Mouse (Mus musculus) embryonic facial prominence, embryonic 14.5 days (tissue): ENCODE results near the gene Anxa2. TPM values are rescaled to one million over a fixed set of nuclear protein-coding genes. Genes with fewer than 3 reads are reported as not detected.

Experiments used
- ATAC-seq: fragments of 200-750 bp; cut with Nextera tagmentation; 2 replicates; pipeline ENCODE4 v1.8.0; 2017; ENCODE audit warnings: low read depth, moderate number of reproducible peaks, moderate TSS enrichment
- DNase-seq: peaks from one replicate; pipeline ENCODE4 v3.0.0-alpha.2; 2015; ENCODE audit warnings: low spot score
- H3K27ac ChIP-seq: fragments of 300-500 bp; sonication (generic); replicated peaks from 2 replicates; pipeline ENCODE4 v1.5.1; 2014; ENCODE audit warnings: low read depth, mild to moderate bottlenecking, low read length, moderate library complexity
- H3K27me3 ChIP-seq: fragments of 300-500 bp; sonication (generic); replicated peaks from 2 replicates; pipeline ENCODE4 v1.6.1; 2014; ENCODE audit warnings: low read length; ENCODE audit not compliant: control insufficient read depth, insufficient read depth
- H3K36me3 ChIP-seq: fragments of 300-500 bp; sonication (generic); 2 replicates; pipeline ENCODE4 v1.6.1; 2014; ENCODE audit warnings: low read length, mixed read lengths; ENCODE audit not compliant: control insufficient read depth, insufficient read depth
- H3K4me1 ChIP-seq: fragments of 300-500 bp; sonication (generic); 2 replicates; pipeline ENCODE4 v1.6.1; 2014; ENCODE audit warnings: antibody characterized with exemption, low read length; ENCODE audit not compliant: control insufficient read depth, insufficient read depth
- H3K4me2 ChIP-seq: fragments of 300-500 bp; sonication (generic); 2 replicates; pipeline ENCODE4 v1.6.1; 2014; ENCODE audit warnings: low read depth, mild to moderate bottlenecking, low read length, moderate library complexity, mixed read lengths
- H3K4me3 ChIP-seq: fragments of 300-500 bp; sonication (generic); 2 replicates; pipeline ENCODE4 v1.5.1; 2014; ENCODE audit warnings: low read depth, mild to moderate bottlenecking, low read length
- H3K9ac ChIP-seq: fragments of 300-500 bp; sonication (generic); 2 replicates; pipeline ENCODE4 v1.6.1; 2014; ENCODE audit warnings: low read depth, mild to moderate bottlenecking, low read length, moderate library complexity, mixed read lengths
- H3K9me3 ChIP-seq: fragments of 300-500 bp; sonication (generic); 2 replicates; pipeline ENCODE4 v1.6.1; 2016; ENCODE audit warnings: low read length; ENCODE audit not compliant: control insufficient read depth
- WGBS: fragments of 180-500 bp; shearing (Covaris S2); extraction: QIAGEN DNeasy Blood & Tissue Kit; methylation state at CpG from one replicate; pipeline ENCODE4 v1.1.7; 2014; 5-methylcytosine and 5-hydroxymethylcytosine counted together
- polyA plus RNA-seq: library from polyadenylated mRNA; unstranded; fragments of >200 nt; fragmentation: Nextera tagmentation; extraction: Ambion mirVana; gene quantifications from 2 replicates; pipeline ENCODE4 v1.2.1, GENCODE M21; 2014

The Anxa2 gene
- polyA plus RNA-seq, 1 experiment from 2014 or later = 1,330 TPM

DNA sequence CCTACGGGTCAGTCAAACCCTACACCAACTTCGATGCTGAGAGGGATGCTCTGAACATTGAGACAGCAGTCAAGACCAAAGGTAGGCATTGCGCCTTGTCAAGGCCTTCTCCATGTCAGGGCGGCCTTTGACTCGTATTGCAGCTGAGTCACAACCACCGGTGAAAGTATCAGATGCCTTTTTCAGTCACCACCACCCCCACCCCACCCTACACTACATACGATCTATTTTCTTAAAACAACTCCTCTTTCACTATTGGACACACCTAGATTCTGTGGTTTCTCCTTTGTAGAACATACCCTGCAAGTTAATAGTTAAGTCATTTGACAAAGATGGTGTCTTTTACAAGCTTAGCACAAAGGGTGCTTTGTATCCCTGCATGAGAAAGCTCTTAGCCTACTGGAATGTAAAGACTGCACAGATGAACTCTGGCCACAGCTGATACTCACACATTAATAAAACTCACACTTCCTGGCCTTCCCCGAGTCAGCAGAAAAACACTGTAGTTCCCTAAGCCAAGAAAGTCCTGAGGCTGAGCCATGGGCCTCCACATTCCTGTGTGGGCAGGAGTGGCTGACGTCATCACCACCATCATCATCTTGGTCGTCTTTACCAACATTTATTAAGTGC lies 14.0 kb downstream of the Anxa2 start:
- Histone ChIP-seq H3K4me2 (no peak overlapping the region), H3K9ac (0 out of 2 replicates have a peak overlapping the region, but pooled peaks have one; percentile 6), H3K4me3 (no peak overlapping the region), H3K27ac (peak overlapping the region; percentile 78), H3K36me3 (peaks cover 61% of the 10 kb centered on the region), H3K27me3 (no peaks in the 10 kb centered on the region), H3K4me1 (peaks cover 75% of the 10 kb centered on the region), H3K9me3 (no peaks in the 10 kb centered on the region)
- WGBS = 43% methylated on average over 10 of the region's 10 CpGs
- peak; percentile 82 for DNase-seq
- ATAC-seq = peak; percentile 28

DNA sequence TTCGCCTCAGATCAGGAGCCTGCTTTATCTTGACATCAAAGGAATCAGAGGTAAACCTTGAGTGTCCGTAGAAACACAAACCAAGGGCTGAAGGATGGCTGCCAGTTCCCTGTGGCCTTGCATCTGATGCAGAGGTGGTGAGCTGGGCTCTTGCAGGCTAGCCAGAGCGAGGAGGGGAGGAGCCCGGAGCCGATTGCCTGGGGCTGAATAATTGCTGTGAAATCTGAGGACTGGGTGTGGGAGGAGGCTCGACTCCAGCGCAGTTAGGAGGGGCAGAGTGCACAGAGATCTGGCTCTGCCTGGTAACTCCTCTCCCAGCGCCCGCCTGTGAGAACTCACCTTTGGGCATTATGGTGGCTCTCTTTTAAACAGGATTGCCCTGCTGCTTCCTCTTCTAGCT lies 15.6 kb downstream of the Anxa2 start:
- DNase-seq = peak; percentile 94
- WGBS = 8% methylated on average over 9 of the region's 9 CpGs
- Histone ChIP-seq H3K4me1 (peaks cover 86% of the 10 kb centered on the region), H3K9ac (peak overlapping the region; percentile 17; the same call in 1 of the 2 replicates), H3K27me3 (no peaks in the 10 kb centered on the region), H3K4me2 (peak overlapping the region; percentile 20), H3K4me3 (no peak overlapping the region), H3K27ac (peak overlapping the region; percentile 87), H3K36me3 (peaks cover 72% of the 10 kb centered on the region), H3K9me3 (no peaks in the 10 kb centered on the region)
- peak; percentile 67 for ATAC-seq

DNA sequence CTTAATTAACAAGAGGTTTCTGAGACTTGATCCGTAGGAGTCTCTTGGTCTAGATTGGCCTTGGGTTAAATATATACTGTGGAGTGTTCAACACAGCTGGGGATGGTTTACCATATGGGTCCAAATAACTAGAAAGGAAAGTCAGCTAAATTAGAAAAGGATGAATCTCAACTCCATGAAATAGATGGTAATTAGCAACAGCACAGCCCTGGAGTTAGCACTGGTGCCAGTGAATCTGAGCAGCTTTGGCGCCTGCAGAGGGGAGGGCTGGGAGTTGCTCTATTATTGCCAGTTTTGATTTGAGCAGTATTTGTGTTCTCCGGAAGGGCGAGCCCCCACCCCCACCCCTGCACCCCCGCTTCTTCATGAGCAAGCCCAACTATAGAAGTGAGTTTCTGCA lies 16.9 kb downstream of the Anxa2 start:
- peak; percentile 86 for DNase-seq
- WGBS = 23% methylated on average over 5 of the region's 5 CpGs
- no peaks in the 10 kb centered on the region for H3K27me3 ChIP-seq
- no peak overlapping the region for H3K9ac ChIP-seq
- H3K4me3 ChIP-seq = no peak overlapping the region
- peak overlapping the region; percentile 87 for H3K27ac ChIP-seq
- peak; percentile 47 for ATAC-seq
- H3K9me3 ChIP-seq = no peaks in the 10 kb centered on the region
- H3K36me3 ChIP-seq = peaks cover 73% of the 10 kb centered on the region
- H3K4me1 ChIP-seq = peaks cover 80% of the 10 kb centered on the region
- peak overlapping the region; percentile 29 for H3K4me2 ChIP-seq

DNA sequence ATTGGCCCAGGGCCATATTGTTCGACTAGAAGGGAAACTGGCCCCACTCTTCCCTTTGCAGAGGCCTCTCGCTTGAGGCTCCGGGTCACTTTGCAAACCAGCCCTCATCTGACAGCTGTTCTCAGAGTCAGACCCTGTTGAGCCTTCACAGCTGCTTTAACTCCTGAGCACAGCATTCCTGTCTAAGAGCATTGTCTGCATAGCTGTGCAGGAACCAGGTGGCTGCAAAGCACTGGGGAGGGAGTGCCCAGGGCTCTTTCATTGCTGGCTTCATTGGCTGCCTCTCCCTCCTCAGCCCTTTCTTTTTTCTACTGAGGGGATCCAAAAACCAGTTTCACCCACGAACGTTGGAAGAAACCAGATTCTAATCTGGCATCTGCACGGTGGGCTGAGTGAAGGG lies 17.5 kb downstream of the Anxa2 start:
- Histone ChIP-seq H3K36me3 (peaks cover 71% of the 10 kb centered on the region), H3K4me1 (peaks cover 74% of the 10 kb centered on the region), H3K9ac (no peak overlapping the region), H3K4me3 (no peak overlapping the region), H3K27ac (peak overlapping the region; percentile 87), H3K9me3 (no peaks in the 10 kb centered on the region), H3K27me3 (no peaks in the 10 kb centered on the region), H3K4me2 (peak overlapping the region; percentile 29; the same call in 1 of the 2 replicates)
- peak; percentile 94 for DNase-seq
- ATAC-seq = peak; percentile 86
- 4% methylated on average over 6 of the region's 6 CpGs for WGBS

DNA sequence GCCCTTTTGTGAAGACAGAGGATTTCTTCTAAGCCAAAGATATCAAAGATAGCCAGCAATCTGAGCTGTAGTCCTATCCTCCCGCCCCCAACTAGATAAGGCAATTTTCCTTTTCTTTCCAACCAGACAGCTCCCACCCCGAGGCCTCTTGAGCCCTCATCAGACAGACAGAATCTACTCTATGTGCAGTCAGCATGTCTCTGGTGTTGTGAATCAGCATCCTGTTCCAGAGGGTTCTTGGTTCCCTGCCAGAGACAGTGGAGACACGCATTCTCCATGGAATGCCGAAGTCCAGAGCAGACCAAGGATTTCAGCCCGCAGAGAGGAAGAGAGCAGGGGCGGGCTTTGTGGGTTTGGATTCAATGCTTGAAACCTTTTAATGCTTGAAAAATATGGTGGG lies 19.3 kb downstream of the Anxa2 start:
- Histone ChIP-seq H3K27ac (peak overlapping the region; percentile 87), H3K27me3 (no peaks in the 10 kb centered on the region), H3K4me1 (peaks cover 63% of the 10 kb centered on the region), H3K4me3 (no peak overlapping the region), H3K9ac (no peak overlapping the region), H3K4me2 (no peak overlapping the region), H3K36me3 (peaks cover 71% of the 10 kb centered on the region), H3K9me3 (no peaks in the 10 kb centered on the region)
- ATAC-seq (peak; percentile 37; the same call in 1 of the 2 replicates), DNase-seq (peak; percentile 96)
- 44% methylated on average over 6 of the region's 6 CpGs for WGBS

DNA sequence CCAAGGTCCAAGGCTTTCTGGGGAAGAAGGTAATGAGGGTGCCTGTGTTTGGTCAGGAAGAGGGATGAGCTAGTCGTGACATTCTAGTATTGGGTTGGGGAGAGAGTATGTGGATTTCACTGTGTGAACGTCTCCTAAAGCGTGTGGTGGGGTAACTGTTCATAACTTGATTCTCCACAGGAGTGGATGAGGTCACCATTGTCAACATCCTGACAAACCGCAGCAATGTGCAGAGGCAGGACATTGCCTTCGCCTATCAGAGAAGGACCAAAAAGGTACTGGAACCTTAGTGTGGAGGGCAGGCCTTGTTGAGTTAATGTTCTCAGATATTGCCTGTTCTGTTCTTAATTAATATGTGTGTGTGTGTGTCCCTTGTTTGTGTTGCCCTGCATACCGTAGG lies 22.5 kb downstream of the Anxa2 start:
- no peak overlapping the region for H3K4me3 ChIP-seq
- H3K27me3 ChIP-seq = no peaks in the 10 kb centered on the region
- 66% methylated on average over 6 of the region's 6 CpGs for WGBS
- no peak for DNase-seq
- H3K4me2 ChIP-seq = no peak overlapping the region
- peaks cover 85% of the 10 kb centered on the region for H3K36me3 ChIP-seq
- no peaks in the 10 kb centered on the region for H3K9me3 ChIP-seq
- 0 out of 2 replicates have a peak overlapping the region, but pooled peaks have one; percentile 70 for H3K27ac ChIP-seq
- ATAC-seq = no peak
- no peak overlapping the region for H3K9ac ChIP-seq
- peaks cover 35% of the 10 kb centered on the region for H3K4me1 ChIP-seq

DNA sequence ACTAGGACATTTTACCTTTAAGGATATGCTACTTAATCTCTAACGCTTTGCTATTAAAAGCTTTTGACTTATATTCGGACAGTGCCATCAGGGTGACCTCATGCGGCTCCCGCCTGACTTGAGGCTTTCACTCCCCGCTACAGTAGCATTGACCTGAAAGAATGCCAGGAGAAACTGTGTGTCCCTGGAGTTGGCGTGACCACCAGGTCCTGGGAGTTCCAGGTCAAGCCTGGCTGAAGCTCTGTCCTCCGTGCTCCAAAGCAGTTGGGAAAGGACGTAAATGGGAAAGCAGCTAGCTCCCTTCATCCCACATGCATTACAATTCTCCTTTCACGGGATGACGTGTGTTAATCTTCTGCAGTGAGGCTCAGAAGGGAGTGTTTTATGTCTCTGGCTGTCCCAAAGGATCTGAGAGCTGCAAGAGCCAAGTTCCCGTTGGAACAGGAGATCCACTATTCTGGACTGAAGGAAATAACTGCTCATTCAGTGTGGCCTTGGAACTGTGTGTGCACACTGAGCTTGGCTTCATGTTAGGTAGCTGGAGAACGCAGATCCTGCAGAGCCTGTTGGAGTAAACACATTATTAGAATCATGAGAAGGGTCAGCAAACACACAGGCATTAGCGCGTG lies 23.9 kb downstream of the Anxa2 start:
- peak; percentile 82 for DNase-seq
- H3K9me3 ChIP-seq = no peaks in the 10 kb centered on the region
- H3K4me1 ChIP-seq = peaks cover 21% of the 10 kb centered on the region
- 51% methylated on average over 14 of the region's 14 CpGs for WGBS
- peak; percentile 22; the same call in 1 of the 2 replicates for ATAC-seq
- H3K27me3 ChIP-seq = no peaks in the 10 kb centered on the region
- H3K9ac ChIP-seq = no peak overlapping the region
- peak overlapping the region; percentile 70 for H3K27ac ChIP-seq
- H3K36me3 ChIP-seq = peaks cover 92% of the 10 kb centered on the region
- H3K4me2 ChIP-seq = no peak overlapping the region
- H3K4me3 ChIP-seq = no peak overlapping the region

DNA sequence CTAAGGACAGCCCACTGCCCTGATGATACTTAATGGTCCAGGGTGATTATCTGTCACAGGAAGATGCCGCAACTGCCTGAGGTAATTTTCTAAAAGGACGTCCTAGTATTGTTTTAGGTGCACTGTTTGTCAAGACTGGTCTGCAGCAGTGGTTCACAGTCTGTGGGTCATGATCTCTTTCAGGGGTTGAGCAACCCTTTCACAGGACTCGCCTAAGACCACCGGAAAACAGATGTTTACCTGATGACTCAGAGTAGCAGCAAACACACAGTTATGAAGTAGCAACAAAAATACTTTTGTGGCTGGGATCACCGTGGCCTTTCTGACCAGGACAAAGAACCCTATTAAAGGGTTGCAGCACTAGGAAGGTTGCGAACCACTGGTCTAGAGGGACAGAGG lies 24.4 kb downstream of the Anxa2 start:
- 49% methylated on average over 6 of the region's 6 CpGs for WGBS
- Histone ChIP-seq H3K9me3 (no peaks in the 10 kb centered on the region), H3K4me2 (no peak overlapping the region), H3K9ac (no peak overlapping the region), H3K4me1 (peaks cover 16% of the 10 kb centered on the region), H3K36me3 (peaks cover 94% of the 10 kb centered on the region), H3K27ac (peak overlapping the region; percentile 70), H3K4me3 (no peak overlapping the region), H3K27me3 (no peaks in the 10 kb centered on the region)
- no peak for ATAC-seq
- no peak for DNase-seq
